Mouse (Mus musculus) megakaryocyte-erythroid progenitor cell, adult 5-6 weeks (primary cell): Measurements from ENCODE around the gene Lamb2. TPM values are rescaled to one million over a fixed set of nuclear protein-coding genes. Genes with fewer than 3 reads are reported as not detected.

ENCODE experiments used
- ATAC-seq: replicated peaks from 2 replicates; pipeline ENCODE4 v1.8.0; 2016; ENCODE audit warnings: mild to moderate bottlenecking, inconsistent platforms; ENCODE audit not compliant: severe bottlenecking, poor library complexity, low FRiP score, low TSS enrichment
- total RNA-seq, 2 experiments: library from RNA; stranded (forward) in 1 of 2; stranded (reverse) in 1 of 2; fragments of 200-1000, 215-1000 nt in 1 of 2; fragments of >200 nt in 1 of 2; fragmentation: Nextera tagmentation in 1 of 2; gene quantifications; 2 replicates each; pipeline ENCODE4 v1.2.3; 2014 to 2017

Gene Lamb2
- total RNA-seq, 2 experiments from 2014 or later = 0.66 TPM; not detected in 1

DNA sequence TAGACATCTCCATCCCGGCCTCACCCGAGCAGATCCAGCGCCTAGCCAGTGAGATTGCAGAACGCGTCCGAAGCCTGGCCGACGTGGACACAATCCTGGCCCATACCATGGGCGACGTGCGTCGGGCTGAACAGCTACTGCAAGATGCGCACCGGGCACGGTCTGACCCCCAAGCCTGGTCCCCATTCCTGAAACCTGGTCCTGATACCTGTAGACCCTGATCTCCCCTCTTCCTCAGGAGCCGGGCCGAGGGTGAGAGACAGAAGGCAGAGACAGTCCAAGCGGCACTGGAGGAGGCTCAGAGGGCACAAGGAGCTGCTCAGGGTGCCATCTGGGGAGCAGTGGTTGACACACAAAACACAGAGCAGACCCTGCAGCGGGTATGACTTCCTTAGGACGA, 9.7 kb downstream of the Lamb2 start:
- ATAC-seq = no peak

- no peak for ATAC-seq
Measured at GRCm38 (mm10) chr9:108489702-108490558, 10.4 kb downstream of the Lamb2 start.

GRCm38 (mm10) chr9:108490559-108491285, 11.2 kb downstream of the Lamb2 start, which contains the start of gene Usp19:
Gene Usp19 (plus strand): TSS chr9:108490602.
- ATAC-seq = peak; percentile 85

DNA sequence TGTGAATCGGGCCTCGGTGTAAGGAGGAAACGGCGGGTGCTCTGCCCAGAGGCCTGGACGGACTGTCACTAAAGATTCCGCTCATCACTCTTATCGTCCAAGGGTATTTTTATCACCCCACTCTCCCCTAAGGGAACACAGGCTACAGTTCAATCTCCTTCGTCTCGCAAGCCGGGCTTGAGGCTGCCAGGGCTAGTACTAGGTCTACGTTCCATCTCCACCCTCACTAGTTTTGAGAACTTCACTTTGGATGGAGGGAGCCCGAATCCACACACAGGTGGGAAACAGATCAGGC, 11.7 kb downstream of the Lamb2 start:
- no peak; the same call in 1 of the 2 replicates for ATAC-seq

DNA sequence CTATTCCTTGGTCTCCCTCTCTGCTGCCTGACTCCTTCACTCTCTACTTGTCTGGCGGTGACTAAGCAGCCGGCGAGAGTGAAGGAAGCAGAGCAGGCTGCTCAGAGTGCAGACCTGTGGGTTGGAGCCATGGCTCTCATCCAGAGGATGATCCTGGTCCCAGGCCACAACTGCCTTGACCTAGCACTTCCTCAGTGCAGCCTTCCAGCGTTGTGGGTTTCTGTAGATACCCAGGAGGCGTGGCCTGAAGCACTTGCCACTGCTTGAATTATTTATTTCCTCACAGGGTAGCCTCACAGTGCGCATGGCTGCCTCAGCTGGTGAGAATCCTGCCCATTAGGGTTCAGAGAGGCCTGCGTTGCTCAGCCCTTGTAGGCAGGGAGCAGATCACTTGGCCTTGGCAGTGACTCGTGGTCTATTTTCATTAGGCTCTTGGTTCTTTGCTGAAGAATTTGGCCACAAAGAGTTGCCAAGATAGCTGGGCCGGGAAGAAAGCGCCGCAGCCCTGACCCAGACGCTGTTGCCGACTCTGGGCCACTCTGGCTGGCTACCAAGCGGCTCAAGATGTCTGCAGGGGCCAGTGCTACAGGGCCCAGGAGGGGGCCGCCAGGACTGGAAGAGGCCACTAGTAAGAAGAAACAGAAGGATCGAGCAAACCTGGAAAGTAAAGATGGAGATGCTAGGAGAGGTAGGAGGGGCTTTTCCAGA, 12.7 kb downstream of the Lamb2 start:
- peak; percentile 37 for ATAC-seq

DNA sequence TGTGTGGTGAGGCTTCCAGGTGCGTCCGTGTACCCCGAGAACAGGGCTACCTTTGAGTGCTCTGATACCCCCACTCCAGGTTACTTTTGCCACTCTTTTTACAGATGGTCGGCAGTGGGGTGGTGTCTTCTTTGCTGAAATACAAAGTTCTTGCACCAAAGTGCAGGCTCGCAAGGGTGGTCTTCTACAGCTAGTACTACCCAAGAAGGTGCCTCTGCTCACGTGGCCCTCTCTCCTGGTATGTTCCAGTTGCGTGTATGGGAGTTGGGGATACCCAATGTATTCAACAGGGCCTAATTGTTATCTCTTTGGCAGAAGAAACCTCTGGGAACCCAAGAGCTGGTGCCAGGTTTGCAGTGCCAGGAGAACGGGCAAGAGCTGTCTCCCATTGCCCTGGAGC, 13.7 kb downstream of the Lamb2 start:
- ATAC-seq = no peak

DNA sequence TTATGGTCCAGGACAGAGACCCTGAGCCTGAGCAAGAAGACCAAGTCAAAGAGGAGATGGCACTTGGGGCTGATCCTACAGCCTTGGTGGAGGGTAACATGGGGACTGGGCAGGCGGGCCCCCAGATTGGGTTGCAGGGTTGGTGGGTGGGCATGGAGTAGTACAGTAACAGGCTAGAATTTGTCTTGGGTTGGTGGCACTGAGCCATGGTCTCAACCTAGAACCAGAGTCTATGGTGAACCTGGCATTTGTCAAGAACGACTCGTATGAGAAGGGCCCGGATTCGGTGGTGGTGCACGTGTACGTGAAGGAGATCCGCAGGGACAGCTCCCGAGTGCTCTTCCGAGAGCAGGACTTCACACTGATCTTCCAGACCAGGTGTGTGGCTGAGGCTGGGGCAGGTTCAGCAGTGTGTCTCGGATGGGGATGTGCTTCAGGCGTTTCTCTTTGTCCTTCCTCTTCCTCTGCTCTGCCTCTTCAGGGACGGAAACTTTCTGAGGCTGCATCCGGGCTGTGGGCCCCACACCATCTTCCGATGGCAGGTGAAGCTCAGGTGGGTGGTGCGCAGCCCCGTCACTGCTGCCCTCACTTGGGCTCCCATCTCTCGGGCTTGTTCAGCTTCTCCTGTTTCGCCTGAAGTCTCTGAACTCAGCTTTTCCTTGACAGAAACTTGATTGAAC, 14.8 kb downstream of the Lamb2 start:
- no peak for ATAC-seq

DNA sequence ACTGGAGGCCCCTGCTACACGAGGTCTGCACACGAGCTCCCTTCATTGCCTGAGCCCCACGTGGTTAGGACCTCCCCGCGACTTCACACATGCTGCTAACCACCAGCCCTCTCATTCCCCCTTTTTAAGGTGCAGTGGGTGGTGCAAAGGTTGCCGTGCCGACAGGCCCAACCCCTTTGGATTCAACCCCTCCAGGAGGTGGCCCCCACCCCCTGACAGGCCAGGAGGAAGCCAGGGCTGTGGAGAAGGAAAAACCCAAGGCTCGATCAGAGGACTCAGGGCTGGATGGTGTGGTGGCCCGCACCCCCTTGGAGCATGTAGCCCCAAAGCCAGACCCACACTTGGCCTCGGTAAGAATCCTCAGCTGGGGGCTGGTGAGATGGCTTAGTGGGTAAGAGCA, 15.4 kb downstream of the Lamb2 start:
- ATAC-seq = no peak

DNA sequence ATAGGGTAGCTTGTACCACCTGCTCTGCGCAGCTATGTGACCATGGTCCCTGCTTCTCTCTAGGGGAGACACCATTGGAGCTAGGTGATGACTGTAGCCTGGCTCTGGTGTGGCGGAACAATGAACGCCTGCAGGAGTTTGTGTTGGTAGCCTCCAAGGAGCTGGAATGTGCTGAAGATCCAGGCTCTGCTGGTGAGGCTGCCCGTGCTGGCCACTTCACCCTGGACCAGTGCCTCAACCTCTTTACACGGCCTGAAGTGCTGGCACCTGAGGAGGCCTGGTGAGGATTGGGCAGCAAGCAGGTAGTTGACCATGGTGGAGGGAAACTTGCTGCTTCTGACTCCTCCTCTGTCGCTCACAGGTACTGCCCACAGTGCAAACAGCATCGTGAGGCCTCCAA, 19.7 kb downstream of the Lamb2 start:
- no peak for ATAC-seq

DNA sequence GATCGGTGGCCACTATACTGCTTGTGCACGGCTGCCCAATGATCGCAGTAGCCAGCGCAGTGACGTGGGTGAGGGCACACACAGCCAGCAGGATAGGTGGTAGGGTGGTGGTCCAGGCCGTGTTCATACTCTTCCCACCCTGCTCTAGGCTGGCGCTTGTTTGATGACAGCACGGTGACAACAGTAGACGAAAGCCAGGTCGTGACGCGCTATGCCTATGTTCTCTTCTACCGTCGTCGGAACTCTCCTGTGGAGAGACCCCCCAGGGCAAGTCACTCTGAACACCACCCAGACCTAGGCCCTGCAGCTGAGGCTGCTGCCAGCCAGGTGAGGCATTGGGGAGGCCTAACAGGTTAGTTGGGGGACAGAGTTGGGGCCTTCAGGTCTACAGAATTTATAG, 20.4 kb downstream of the Lamb2 start:
- ATAC-seq = no peak

- no peak for ATAC-seq
Measured at GRCm38 (mm10) chr9:108506901-108507300, 27.4 kb downstream of the Lamb2 start.

DNA sequence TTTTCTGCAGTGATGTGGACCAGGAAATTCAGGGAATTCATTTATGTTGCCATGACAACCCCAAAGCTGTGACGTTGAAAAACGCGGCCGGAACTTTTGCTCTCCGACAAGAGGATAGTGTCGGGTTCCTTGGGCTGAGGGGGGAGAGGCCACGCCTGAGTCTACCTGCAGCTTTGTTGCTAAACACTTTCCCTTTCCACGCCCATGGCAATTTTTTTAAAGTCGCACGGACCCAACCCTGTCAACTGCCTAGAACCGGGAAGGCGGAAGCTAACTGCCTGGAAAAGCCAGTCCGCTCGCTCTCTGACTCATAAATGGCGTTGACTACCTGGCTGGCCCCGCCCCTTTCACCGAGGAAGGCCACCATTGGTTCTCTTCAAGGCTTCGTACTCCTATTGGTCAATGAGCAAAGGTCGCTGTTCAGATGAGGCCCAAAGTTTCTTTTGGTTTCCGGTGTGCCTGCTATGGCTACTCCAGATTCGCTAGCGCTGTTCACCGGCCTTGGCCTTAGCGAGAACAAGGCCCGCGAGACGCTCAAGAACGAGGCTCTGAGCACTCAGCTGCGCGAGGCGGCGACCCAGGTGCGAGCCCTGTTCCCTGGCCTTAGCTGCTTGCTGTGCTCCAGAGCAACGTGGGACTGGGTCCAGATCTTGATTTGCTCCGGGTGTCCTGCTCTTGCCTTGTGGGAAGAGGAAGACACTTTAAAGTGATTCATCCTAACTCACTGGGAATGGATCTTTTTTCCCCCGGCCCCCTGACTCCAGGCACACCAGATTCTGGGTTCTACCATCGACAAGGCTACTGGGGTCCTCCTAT, 28.3 kb downstream of the Lamb2 start, which contains the start of gene Qars:
Gene Qars, plus strand, starts transcription at position 88 of the 816 bp plus-strand sequence.
- ATAC-seq = peak; percentile 97

DNA sequence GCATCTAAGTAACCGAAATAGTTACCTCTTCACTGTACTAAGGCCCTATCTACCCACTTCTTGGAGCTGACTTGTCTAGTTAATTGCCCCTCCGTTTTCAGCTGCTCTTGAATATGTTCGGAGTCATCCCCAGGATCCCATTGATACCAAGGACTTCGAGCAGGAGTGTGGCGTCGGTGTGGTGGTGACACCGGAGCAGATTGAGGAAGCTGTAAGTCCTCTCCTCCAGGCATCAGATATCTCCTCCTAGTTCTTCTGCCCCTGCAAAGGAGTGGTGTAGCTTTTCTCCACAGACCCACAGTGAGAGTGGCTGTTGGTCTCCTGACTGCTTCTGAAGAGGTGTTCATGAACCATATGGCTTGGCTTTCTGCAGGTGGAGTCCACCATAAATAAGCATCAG, 29.2 kb downstream of the Lamb2 start:
- no peak for ATAC-seq

GRCm38 (mm10) chr9:108516380-108517251, 37.1 kb downstream of the Lamb2 start, which contains the start of gene Qrich1:
Gene Qrich1 (plus strand): TSS chr9:108516806.
- ATAC-seq = peak; percentile 87

GRCm38 (mm10) chr9:108517253-108517930, 37.9 kb downstream of the Lamb2 start:
- peak; percentile 25 for ATAC-seq

- ATAC-seq = peak; percentile 35; the same call in 1 of the 2 replicates
Measured at GRCm38 (mm10) chr9:108517931-108518332, 38.4 kb downstream of the Lamb2 start.

- no peak; the same call in 1 of the 2 replicates for ATAC-seq
Measured at GRCm38 (mm10) chr9:108521604-108522003, 42.1 kb downstream of the Lamb2 start.
